Mouse (Mus musculus) heart, embryonic 11.5 days (tissue): ENCODE data around the gene Acot1. TPM values are rescaled to one million over a fixed set of nuclear protein-coding genes. Genes with fewer than 3 reads are reported as not detected.
"Not testable (repeated sequence)": the region's sequence is repeated elsewhere in the genome, so short reads cannot be mapped to it uniquely, and the experiment has no call there.

Experiments used
- ATAC-seq: fragments of 200-750 bp; cut with Nextera tagmentation; replicated peaks from 2 replicates; pipeline ENCODE4 v1.8.0; 2017; ENCODE audit warnings: moderate library complexity; ENCODE audit not compliant: insufficient number of reproducible peaks, low FRiP score, low TSS enrichment
- H3K27ac ChIP-seq: fragments of 300-500 bp; sonication (generic); 2 replicates; pipeline ENCODE4 v1.5.1; 2014; ENCODE audit warnings: mild to moderate bottlenecking, low read depth, low read length
- H3K27me3 ChIP-seq: fragments of 300-500 bp; sonication (generic); 2 replicates; pipeline ENCODE4 v1.6.1; 2014; ENCODE audit warnings: mild to moderate bottlenecking, low read length, mixed read lengths; ENCODE audit not compliant: control insufficient read depth, insufficient read depth
- H3K36me3 ChIP-seq: fragments of 300-500 bp; sonication (generic); 2 replicates; pipeline ENCODE4 v1.6.1; 2014; ENCODE audit warnings: mild to moderate bottlenecking, low read length, moderate library complexity, mixed read lengths; ENCODE audit not compliant: control insufficient read depth, insufficient read depth
- H3K4me1 ChIP-seq: fragments of 300-500 bp; sonication (generic); 2 replicates; pipeline ENCODE4 v1.6.1; 2014; ENCODE audit warnings: low read length; ENCODE audit not compliant: control insufficient read depth, insufficient read depth
- H3K4me2 ChIP-seq: fragments of 300-500 bp; sonication (generic); 2 replicates; pipeline ENCODE4 v1.6.1; 2014; ENCODE audit warnings: mild to moderate bottlenecking, moderate library complexity
- H3K4me3 ChIP-seq: fragments of 300-500 bp; sonication (generic); 2 replicates; pipeline ENCODE4 v1.5.1; 2014; ENCODE audit warnings: low read depth, low read length
- H3K9ac ChIP-seq: fragments of 300-500 bp; sonication (generic); 2 replicates; pipeline ENCODE4 v1.6.1; 2014; ENCODE audit warnings: mild to moderate bottlenecking, low read depth, low read length, moderate library complexity
- H3K9me3 ChIP-seq: fragments of 300-500 bp; sonication (generic); replicated peaks from 2 replicates; pipeline ENCODE4 v1.6.1; 2016; ENCODE audit warnings: low read length; ENCODE audit not compliant: control insufficient read depth
- WGBS: fragments of 180-500 bp; shearing (Covaris S2); extraction: QIAGEN DNeasy Blood & Tissue Kit; methylation state at CpG from one replicate; pipeline ENCODE4 v1.1.7; 2014; ENCODE audit not compliant: insufficient replicate concordance; 5-methylcytosine and 5-hydroxymethylcytosine counted together
- polyA plus RNA-seq: library from polyadenylated mRNA; unstranded; fragments of >200 nt; fragmentation: Nextera tagmentation; extraction: Ambion mirVana; gene quantifications from 2 replicates; pipeline ENCODE4 v1.2.1, GENCODE M21; 2014

Gene Acot1
- polyA plus RNA-seq, 1 experiment from 2014 or later: 20.7 TPM

DNA sequence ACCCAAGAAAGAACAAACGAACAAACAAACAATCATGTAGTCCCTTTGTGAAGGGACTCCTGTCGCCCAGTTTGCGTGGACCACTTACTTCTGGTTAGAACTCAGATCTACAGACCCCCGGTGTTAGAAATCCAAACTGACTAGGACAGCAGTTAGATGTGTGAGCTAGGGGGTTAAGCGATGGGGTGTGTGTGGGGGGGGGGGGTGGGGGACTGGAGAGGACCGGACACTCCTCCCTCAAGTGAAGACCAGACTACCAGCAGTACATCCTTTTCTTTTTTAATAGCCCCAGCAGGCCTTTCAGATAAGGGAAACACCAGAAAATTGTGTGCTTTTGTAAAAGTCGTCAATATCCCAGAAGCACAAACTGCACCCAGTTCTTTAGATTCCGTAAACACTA lies 561 bp upstream of the Acot1 start:
- no peaks in the 10 kb centered on the region for H3K9me3 ChIP-seq
- peaks cover 7% of the 10 kb centered on the region; the same call in 1 of the 2 replicates for H3K4me1 ChIP-seq
- no peaks in the 10 kb centered on the region for H3K27me3 ChIP-seq
- no peak overlapping the region for H3K9ac ChIP-seq
- WGBS: 57% methylated on average over 8 of the region's 8 CpGs
- H3K4me2 ChIP-seq: peak overlapping the region; percentile 64
- H3K4me3 ChIP-seq: no peak overlapping the region
- H3K27ac ChIP-seq: 0 out of 2 replicates have a peak overlapping the region, but pooled peaks have one; percentile 50
- ATAC-seq: no peak
- no peaks in the 10 kb centered on the region for H3K36me3 ChIP-seq

- no peak overlapping the region for H3K27ac ChIP-seq
- 76% methylated on average over 3 of the region's 3 CpGs for WGBS
- H3K27me3 ChIP-seq: no peaks in the 10 kb centered on the region
- no peaks in the 10 kb centered on the region for H3K36me3 ChIP-seq
- ATAC-seq: no peak
- peak overlapping the region; percentile 46; the same call in 1 of the 2 replicates for H3K4me3 ChIP-seq
- no peak overlapping the region for H3K9ac ChIP-seq
- H3K9me3 ChIP-seq: no peaks in the 10 kb centered on the region
- H3K4me2 ChIP-seq: peak overlapping the region; percentile 64
- H3K4me1 ChIP-seq: peaks cover 7% of the 10 kb centered on the region; the same call in 1 of the 2 replicates
These were observed 911 bp downstream of the Acot1 start for GRCm38 (mm10) chr12:84010201-84010600.

GRCm38 (mm10) chr12:84011251-84012040 lies 2.2 kb downstream of the Acot1 start:
- no peak overlapping the region for H3K27ac ChIP-seq
- H3K9ac ChIP-seq: no peak overlapping the region
- H3K36me3 ChIP-seq: no peaks in the 10 kb centered on the region
- no peaks in the 10 kb centered on the region for H3K9me3 ChIP-seq
- ATAC-seq: no peak
- 65% methylated on average over 12 of the region's 12 CpGs for WGBS
- H3K4me2 ChIP-seq: peak overlapping the region; percentile 2; the same call in 1 of the 2 replicates
- no peaks in the 10 kb centered on the region for H3K27me3 ChIP-seq
- no peak overlapping the region for H3K4me3 ChIP-seq
- H3K4me1 ChIP-seq: peaks cover 7% of the 10 kb centered on the region; the same call in 1 of the 2 replicates

DNA sequence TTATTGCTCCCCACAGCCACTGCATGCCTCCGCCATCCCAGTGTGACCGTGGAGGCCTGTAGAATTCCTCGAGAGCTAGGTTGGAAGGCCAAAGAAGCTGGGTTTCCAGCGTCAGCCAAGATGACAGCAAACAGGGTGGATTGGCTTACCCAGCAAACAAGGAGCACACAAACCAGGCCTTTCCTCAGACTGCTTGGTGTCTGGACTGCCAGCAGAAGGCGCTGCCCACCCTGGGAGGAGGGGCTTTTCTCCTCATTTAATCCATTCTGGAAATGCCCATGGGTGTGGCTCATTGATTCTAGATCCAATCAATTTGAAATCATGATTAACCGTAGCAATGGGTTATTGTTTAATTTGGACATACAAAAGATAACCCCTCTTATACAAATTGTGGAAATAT lies 3.8 kb downstream of the Acot1 start:
- Histone ChIP-seq H3K4me3 (no peak overlapping the region), H3K9ac (no peak overlapping the region), H3K9me3 (no peaks in the 10 kb centered on the region), H3K36me3 (no peaks in the 10 kb centered on the region), H3K27ac (no peak overlapping the region), H3K27me3 (no peaks in the 10 kb centered on the region), H3K4me2 (no peak overlapping the region), H3K4me1 (peaks cover 7% of the 10 kb centered on the region; the same call in 1 of the 2 replicates)
- no peak for ATAC-seq
- 70% methylated on average over 6 of the region's 6 CpGs for WGBS

GRCm38 (mm10) chr12:84013701-84014100 lies 4.4 kb downstream of the Acot1 start:
- Histone ChIP-seq H3K9ac (no peak overlapping the region), H3K4me2 (no peak overlapping the region), H3K27me3 (no peaks in the 10 kb centered on the region), H3K9me3 (no peaks in the 10 kb centered on the region), H3K4me3 (no peak overlapping the region), H3K4me1 (peaks cover 5% of the 10 kb centered on the region; the same call in 1 of the 2 replicates), H3K27ac (no peak overlapping the region), H3K36me3 (no peaks in the 10 kb centered on the region)
- no peak for ATAC-seq
- WGBS: 90% methylated on average over 7 of the region's 7 CpGs

GRCm38 (mm10) chr12:84020528-84020927 lies 11.2 kb downstream of the Acot1 start:
- not testable (repeated sequence) for H3K4me1 ChIP-seq, H3K9me3 ChIP-seq, H3K36me3 ChIP-seq, H3K27ac ChIP-seq, H3K27me3 ChIP-seq, H3K4me2 ChIP-seq, H3K9ac ChIP-seq, H3K4me3 ChIP-seq
- 42% methylated on average over 7 of the region's 7 CpGs for WGBS
- ATAC-seq: 0 out of 2 replicates have a peak, but pooled peaks have one; percentile 18

DNA sequence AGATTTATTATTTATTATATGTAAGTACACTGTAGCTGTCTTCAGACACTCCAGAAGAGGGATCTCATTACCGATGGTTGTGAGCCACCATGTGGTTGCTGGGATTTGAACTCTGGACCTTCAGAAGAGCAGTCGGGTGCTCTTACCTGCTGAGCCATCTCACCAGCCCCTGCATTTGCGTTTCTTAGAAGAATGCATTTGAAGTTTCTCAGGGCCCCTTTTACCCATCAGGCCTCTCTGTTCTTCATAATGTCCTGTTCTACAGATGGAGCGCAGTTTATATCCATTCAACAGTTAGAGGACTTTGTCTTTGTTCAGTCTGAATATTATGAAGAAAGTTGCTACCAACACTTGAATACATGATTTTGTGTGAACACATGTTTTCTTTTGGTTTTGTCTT lies 13.0 kb downstream of the Acot1 start:
- not testable (repeated sequence) for H3K27me3 ChIP-seq, H3K27ac ChIP-seq, ATAC-seq, H3K4me1 ChIP-seq, H3K4me3 ChIP-seq, H3K36me3 ChIP-seq, H3K9ac ChIP-seq, H3K4me2 ChIP-seq, H3K9me3 ChIP-seq
- WGBS: 91% methylated on average over 4 of the region's 4 CpGs

GRCm38 (mm10) chr12:84023052-84023745 lies 13.9 kb downstream of the Acot1 start:
- WGBS: 80% methylated on average over 9 of the region's 9 CpGs
- no peak overlapping the region for H3K9ac ChIP-seq
- no peaks in the 10 kb centered on the region for H3K27me3 ChIP-seq
- no peak overlapping the region for H3K4me2 ChIP-seq
- no peaks in the 10 kb centered on the region for H3K36me3 ChIP-seq
- H3K4me3 ChIP-seq: no peak overlapping the region
- ATAC-seq: no peak
- H3K9me3 ChIP-seq: no peaks in the 10 kb centered on the region
- no peak overlapping the region for H3K27ac ChIP-seq
- H3K4me1 ChIP-seq: no peaks in the 10 kb centered on the region
